Mouse (Mus musculus) bone marrow macrophage, adult 2 months (primary cell): ENCODE measurements at regions not wholly inside any gene's neighbourhood (a gene's known extent, or its start where the extent isn't known, plus 50 kb on each side); places are given as distances from the start of the nearest gene placed in this dataset.

Experiments used
- CTCF ChIP-seq: IDR thresholded peaks from 2 replicates; pipeline ENCODE4 v1.5.1; 2012; ENCODE audit warnings: low read depth, mild to moderate bottlenecking, low read length, moderate library complexity
- POLR2A ChIP-seq: IDR thresholded peaks from 2 replicates; pipeline ENCODE4 v1.6.1; 2012; ENCODE audit warnings: mild to moderate bottlenecking, low read depth, low read length, borderline replicate concordance

DNA sequence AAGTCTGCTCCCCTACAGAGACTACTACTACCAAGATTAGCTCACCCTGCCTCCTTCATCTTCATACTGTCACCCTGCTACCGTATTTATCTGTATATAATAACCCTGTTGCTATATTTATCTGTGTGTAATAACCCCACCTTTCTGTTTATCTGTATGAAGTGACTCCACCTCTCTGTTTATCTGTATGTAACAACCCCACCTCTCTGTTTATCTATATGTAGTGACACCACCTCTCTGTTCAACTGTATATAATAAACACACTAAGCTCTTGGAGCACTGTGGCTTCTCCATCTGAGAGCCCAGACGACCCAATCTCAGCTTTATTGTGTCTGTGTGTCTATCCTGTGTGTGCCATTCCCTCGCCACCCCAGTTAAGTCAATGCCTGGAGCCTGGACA lies 154.7 kb downstream of the Katnal1 start:
- TF ChIP-seq CTCF = no peak
- TF ChIP-seq POLR2A = no peak
